Mouse (Mus musculus) lung, adult 2 months (tissue): Measurements from ENCODE around the gene Apobec1.

Experiments
- CTCF ChIP-seq: fragments of 200-500 bp; IDR thresholded peaks from 2 replicates; pipeline ENCODE4 v1.5.1; 2011; ENCODE audit warnings: mild to moderate bottlenecking, low read length, control low read depth; ENCODE audit not compliant: insufficient read depth
- POLR2A ChIP-seq: fragments of 200-500 bp; IDR thresholded peaks from 2 replicates; pipeline ENCODE4 v1.6.1; 2011; ENCODE audit warnings: low read depth, mild to moderate bottlenecking, control low read depth, low read length, borderline replicate concordance; ENCODE audit errors: extremely low read depth

DNA sequence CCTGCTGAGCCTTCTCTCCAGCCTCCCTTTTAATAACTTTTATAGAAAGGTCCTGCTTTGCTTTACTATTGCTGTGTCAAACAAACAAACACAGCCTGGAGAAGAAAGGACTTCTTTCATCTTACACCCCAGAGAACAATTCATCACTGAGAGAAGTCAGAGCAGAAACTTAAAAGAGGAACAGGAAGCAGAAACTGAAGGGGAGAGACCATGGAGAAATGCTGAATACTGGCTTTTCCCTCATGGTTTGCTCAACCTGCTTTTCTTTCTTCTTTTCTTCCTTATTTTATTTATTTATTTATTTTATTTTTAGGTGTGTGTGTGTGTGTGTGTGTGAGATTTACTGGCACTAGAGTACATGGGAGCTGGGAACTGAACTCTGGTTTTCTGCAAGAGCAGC lies 2.0 kb upstream of the Apobec1 start:
- TF ChIP-seq CTCF (no peak), POLR2A (no peak)
